Mouse (Mus musculus): ENCODE data around the gene Akt1s1.

DNA sequence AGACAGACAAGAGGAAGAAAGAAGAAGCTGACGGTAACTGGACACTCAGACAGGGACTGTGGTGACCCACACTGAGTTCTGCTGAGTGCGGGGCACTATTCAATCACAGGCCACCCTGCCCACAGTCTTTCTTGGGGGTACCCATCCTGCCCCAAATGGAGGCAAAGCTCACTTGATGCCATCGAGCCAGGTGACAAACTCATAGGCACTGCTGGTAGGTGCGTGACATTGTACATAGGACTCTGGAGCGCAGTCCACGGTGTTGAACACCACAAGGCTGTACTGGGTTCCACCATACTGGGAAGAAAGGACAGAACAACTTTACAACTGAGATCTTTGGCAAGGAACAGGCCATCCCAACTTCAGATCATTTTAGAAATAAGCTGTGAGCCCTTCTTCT lies 42.8 kb downstream of the Akt1s1 start:
- no peak for TF ChIP-seq POLR2A (IDR thresholded peaks at IDR 0.05; ENCODE audit: extremely low read depth, insufficient read depth, low read length)
- no peak for TF ChIP-seq CTCF (IDR thresholded peaks at IDR 0.05; ENCODE audit: low read depth, low read length)
